8 mouse cellular contexts compared by ENCODE assay signal in the genomic region with DNA sequence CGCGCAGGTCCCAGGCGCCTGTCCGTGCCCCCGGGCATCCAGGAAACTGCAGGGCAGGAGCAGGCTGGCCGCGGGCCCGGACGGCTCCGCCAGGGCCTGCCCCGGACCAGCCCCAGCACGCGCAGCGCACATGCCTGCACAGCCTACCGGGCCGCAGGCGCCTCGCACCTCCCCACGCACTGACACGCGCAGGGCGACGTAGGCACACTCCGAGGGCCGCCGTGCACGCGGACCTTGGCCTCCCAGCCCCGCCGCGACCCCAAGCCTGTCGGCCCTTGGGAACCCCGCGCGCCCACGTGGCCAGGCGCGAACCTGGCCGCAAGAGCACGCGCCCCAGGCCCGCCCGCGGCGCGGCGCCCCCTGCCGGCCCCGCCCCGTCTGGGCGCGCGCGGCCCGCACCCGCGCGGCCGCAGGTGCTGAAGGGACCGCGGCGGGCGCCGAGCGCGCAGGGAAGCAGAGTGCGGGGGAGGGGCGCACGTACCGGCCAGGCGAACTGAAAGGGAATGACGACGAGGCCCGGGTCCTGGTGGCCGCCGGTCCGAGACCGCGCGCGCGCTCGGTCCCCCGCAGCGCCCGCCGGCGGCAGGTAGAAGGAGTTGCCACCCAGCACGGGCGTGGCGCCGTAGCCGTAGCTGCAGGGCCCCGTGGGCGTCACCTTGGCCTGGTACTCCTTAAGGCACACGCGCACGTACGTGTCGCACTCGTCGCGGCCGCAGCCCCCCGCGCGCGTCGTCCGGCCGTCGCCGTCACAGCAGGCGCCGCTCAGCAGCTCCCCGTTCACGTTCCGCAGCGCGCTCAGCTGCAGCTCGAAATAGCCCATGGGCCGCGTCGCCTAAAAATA. TPM values are rescaled to one million over a fixed set of nuclear protein-coding genes. Genes with fewer than 3 reads are reported as not detected.
A peak's percentile ranks its signal among the peaks of the same experiment; 100 is the strongest.
DNase-seq lines count a peak whose midpoint lies in the region; ATAC-seq and TF ChIP-seq lines count a peak whose summit lies in the region.

No protein-coding gene starts in this region.

- H3K36me3 ChIP-seq in ES-Bruce4 (ENCODE audit: control insufficient read depth, insufficient read depth, low read length, poor library complexity, severe bottlenecking): no peaks in the 10 kb centered on the region
- H3K36me3 ChIP-seq in forebrain, embryonic 10.5 days (replicated peaks): no peaks in the 10 kb centered on the region
- no peaks in the 10 kb centered on the region for H3K36me3 ChIP-seq in hindbrain, embryonic 16.5 days (ENCODE audit: control insufficient read depth, insufficient read depth, low read length)
- H3K36me3 ChIP-seq in limb, embryonic 14.5 days (ENCODE audit: control insufficient read depth, insufficient read depth, low read length): no peaks in the 10 kb centered on the region

- TF ChIP-seq EP300 in ES-Bruce4 (IDR thresholded peaks at IDR 0.05; ENCODE audit: insufficient read depth, low read depth, low read length): no peak

- peak overlapping the region; percentile 87 for H3K9ac ChIP-seq in ES-Bruce4 (ENCODE audit: low read depth, poor library complexity, severe bottlenecking)
- peak overlapping the region; percentile 80 for H3K9ac ChIP-seq in hindbrain, embryonic 16.5 days (ENCODE audit: low read depth, low read length)
- peak overlapping the region; percentile 52 for H3K9ac ChIP-seq in limb, embryonic 14.5 days (ENCODE audit: low read depth, low read length, severe bottlenecking)

- peak; percentile 51 for ATAC-seq in hindbrain, embryonic 16.5 days
- peak; percentile 49; the same call in 1 of the 2 replicates for ATAC-seq in limb, embryonic 14.5 days (ENCODE audit: low FRiP score, low read depth)

- no peak for TF ChIP-seq POLR2A in ES-Bruce4 (IDR thresholded peaks at IDR 0.05; ENCODE audit: insufficient read depth, low read length)
- no peak for TF ChIP-seq POLR2A in limb, embryonic 14.5 days (IDR thresholded peaks at IDR 0.05; ENCODE audit: borderline replicate concordance, extremely low read depth, insufficient read depth, insufficient read length)

- TF ChIP-seq CTCF in ES-Bruce4 (IDR thresholded peaks at IDR 0.05; ENCODE audit: low read depth, low read length): no peak

- H3K27me3 ChIP-seq in ES-Bruce4 (ENCODE audit: control insufficient read depth, insufficient read depth, low read length, poor library complexity, severe bottlenecking): no peaks in the 10 kb centered on the region
- H3K27me3 ChIP-seq in forebrain, embryonic 10.5 days (ENCODE audit: poor library complexity, severe bottlenecking): peaks cover 85% of the 10 kb centered on the region
- no peaks in the 10 kb centered on the region; the same call in 1 of the 2 replicates for H3K27me3 ChIP-seq in hindbrain, embryonic 16.5 days (replicated peaks; ENCODE audit: control insufficient read depth, insufficient read depth, low read length)
- H3K27me3 ChIP-seq in limb, embryonic 14.5 days (ENCODE audit: control insufficient read depth, insufficient read depth, low read length): peaks cover 31% of the 10 kb centered on the region

- peak overlapping the region; percentile 78 for H3K4me2 ChIP-seq in hindbrain, embryonic 16.5 days (ENCODE audit: low read length)
- H3K4me2 ChIP-seq in limb, embryonic 14.5 days (replicated peaks; ENCODE audit: low read depth, low read length, severe bottlenecking): peak overlapping the region; percentile 96

- no peak overlapping the region for H3K27ac ChIP-seq in ES-Bruce4 (ENCODE audit: insufficient read depth, low read length)
- peak overlapping the region; percentile 78 for H3K27ac ChIP-seq in forebrain, embryonic 10.5 days
- H3K27ac ChIP-seq in hindbrain, embryonic 16.5 days (ENCODE audit: low read depth, low read length): peak overlapping the region; percentile 86
- H3K27ac ChIP-seq in limb, embryonic 14.5 days (replicated peaks; ENCODE audit: low read depth, low read length): no peak overlapping the region

- peak overlapping the region; percentile 75 for H3K4me3 ChIP-seq in ES-Bruce4 (ENCODE audit: low read depth, low read length)
- peak overlapping the region; percentile 60 for H3K4me3 ChIP-seq in forebrain, embryonic 10.5 days
- peak overlapping the region; percentile 67 for H3K4me3 ChIP-seq in hindbrain, embryonic 16.5 days (ENCODE audit: low read length)
- H3K4me3 ChIP-seq in limb, embryonic 14.5 days (replicated peaks; ENCODE audit: low read length): peak overlapping the region; percentile 52

- H3K9me3 ChIP-seq in ES-Bruce4 (replicated peaks; ENCODE audit: control insufficient read depth, insufficient read depth, low read length, poor library complexity, severe bottlenecking): no peaks in the 10 kb centered on the region
- no peaks in the 10 kb centered on the region for H3K9me3 ChIP-seq in forebrain, embryonic 10.5 days
- H3K9me3 ChIP-seq in hindbrain, embryonic 16.5 days (ENCODE audit: control insufficient read depth, low read length): no peaks in the 10 kb centered on the region
- H3K9me3 ChIP-seq in limb, embryonic 14.5 days (ENCODE audit: control insufficient read depth, low read length): no peaks in the 10 kb centered on the region

- peaks cover 4% of the 10 kb centered on the region for H3K4me1 ChIP-seq in ES-Bruce4 (ENCODE audit: control insufficient read depth, insufficient read depth, low read length)
- H3K4me1 ChIP-seq in forebrain, embryonic 10.5 days: peaks cover 67% of the 10 kb centered on the region
- peaks cover 32% of the 10 kb centered on the region for H3K4me1 ChIP-seq in hindbrain, embryonic 16.5 days (ENCODE audit: control insufficient read depth, insufficient read depth, low read depth, low read length)
- H3K4me1 ChIP-seq in limb, embryonic 14.5 days (ENCODE audit: control insufficient read depth, insufficient read depth, low read length): peaks cover 12% of the 10 kb centered on the region

- WGBS in forebrain, embryonic 10.5 days: 2% methylated on average over 123 of the region's 124 CpGs
- WGBS in hindbrain, embryonic 16.5 days: 1% methylated on average over 88 of the region's 124 CpGs
- 1% methylated on average over 62 of the region's 124 CpGs for WGBS in limb, embryonic 14.5 days

- DNase-seq in adrenal gland, postnatal 14 days: peak; percentile 51
- DNase-seq in adrenal gland, postnatal 25 days: no peak
- DNase-seq in forebrain, embryonic 10.5 days (ENCODE audit: extremely low spot score, low spot score): peak; percentile 44
- DNase-seq in limb, embryonic 14.5 days (ENCODE audit: low spot score): no peak
- peak; percentile 37 for DNase-seq in naive thymus-derived CD4-positive, alpha-beta T cell, adult 2 months (ENCODE audit: low read depth)
- DNase-seq in thymus, postnatal 14 days: peak; percentile 47

RNA-seq across cellular contexts. Expression of gene Jag2, which starts 1.0 kb away (rescaled TPM):
- total RNA-seq in adrenal gland, postnatal 14 days (2021): 18.6 and 20.8 TPM in 2 replicates
- 7.6 and 8.4 TPM in 2 replicates for total RNA-seq in adrenal gland, postnatal 25 days (2021)
- 47.6 and 50.9 TPM in 2 replicates for polyA plus RNA-seq in ES-Bruce4 (2011; ENCODE audit: insufficient read depth, insufficient read length, low read depth, missing spikeins)
- 2.3 and 3.8 TPM in 2 replicates for polyA plus RNA-seq in forebrain, embryonic 10.5 days (2016; fragmentation: Nextera tagmentation; extraction: Ambion mirVana)
- 10.7 and 11.1 TPM in 2 replicates for polyA plus RNA-seq in hindbrain, embryonic 16.5 days (2015; fragmentation: Nextera tagmentation; extraction: Ambion mirVana)
- 45.8 and 48.4 TPM in 2 replicates for polyA plus RNA-seq in limb, embryonic 14.5 days (2012; rRNA removed)
- polyA plus RNA-seq in limb, embryonic 14.5 days (2014; fragmentation: Nextera tagmentation; extraction: Ambion mirVana): 12.5 and 14.3 TPM in 2 replicates

RNA-seq across cellular contexts. Expression of gene Nudt14, which starts 13.3 kb away (rescaled TPM):
- 32.5 and 35.7 TPM in 2 replicates for total RNA-seq in adrenal gland, postnatal 14 days (2021)
- 26.6 and 40.7 TPM in 2 replicates for total RNA-seq in adrenal gland, postnatal 25 days (2021)
- 47.5 and 48.8 TPM in 2 replicates for polyA plus RNA-seq in ES-Bruce4 (2011; ENCODE audit: insufficient read depth, insufficient read length, low read depth, missing spikeins)
- 61.4 and 70.4 TPM in 2 replicates for polyA plus RNA-seq in forebrain, embryonic 10.5 days (2016; fragmentation: Nextera tagmentation; extraction: Ambion mirVana)
- polyA plus RNA-seq in hindbrain, embryonic 16.5 days (2015; fragmentation: Nextera tagmentation; extraction: Ambion mirVana): 54.2 and 57.3 TPM in 2 replicates
- 50.4 and 54.4 TPM in 2 replicates for polyA plus RNA-seq in limb, embryonic 14.5 days (2012; rRNA removed)
- polyA plus RNA-seq in limb, embryonic 14.5 days (2014; fragmentation: Nextera tagmentation; extraction: Ambion mirVana): 78.4 and 96.0 TPM in 2 replicates

RNA-seq across cellular contexts. Expression of gene Btbd6, which starts 47.7 kb away (rescaled TPM):
- total RNA-seq in adrenal gland, postnatal 14 days (2021): 18.3 and 21.1 TPM in 2 replicates
- 21.7 and 26.8 TPM in 2 replicates for total RNA-seq in adrenal gland, postnatal 25 days (2021)
- polyA plus RNA-seq in ES-Bruce4 (2011; ENCODE audit: insufficient read depth, insufficient read length, low read depth, missing spikeins): 10.4 and 11.0 TPM in 2 replicates
- polyA plus RNA-seq in forebrain, embryonic 10.5 days (2016; fragmentation: Nextera tagmentation; extraction: Ambion mirVana): 22.4 and 24.2 TPM in 2 replicates
- 54.3 and 55.8 TPM in 2 replicates for polyA plus RNA-seq in hindbrain, embryonic 16.5 days (2015; fragmentation: Nextera tagmentation; extraction: Ambion mirVana)
- polyA plus RNA-seq in limb, embryonic 14.5 days (2012; rRNA removed): 31.0 and 52.7 TPM in 2 replicates
- polyA plus RNA-seq in limb, embryonic 14.5 days (2014; fragmentation: Nextera tagmentation; extraction: Ambion mirVana): 27.3 and 27.4 TPM in 2 replicates

Comparison
In these comparisons a context has a peak if more than half of its experiments do, and no peak if none do; other contexts are left out.
1. DNase-seq: peak in adrenal gland, postnatal 14 days (single experiment), forebrain, embryonic 10.5 days (single experiment), naive thymus-derived CD4-positive, alpha-beta T cell, adult 2 months (single experiment) and thymus, postnatal 14 days (single experiment); none in adrenal gland, postnatal 25 days (single experiment) and limb, embryonic 14.5 days (single experiment).
2. H3K27ac ChIP-seq: peak in forebrain, embryonic 10.5 days (single experiment) and hindbrain, embryonic 16.5 days (single experiment); none in ES-Bruce4 (single experiment) and limb, embryonic 14.5 days (single experiment).
3. Peak in every context shown above with its lines, with median percentiles within 50 percentile points of each other: H3K4me3 ChIP-seq and H3K9ac ChIP-seq.